Mouse (Mus musculus) neural tube, embryonic 13.5 days (tissue): ENCODE measurements at regions not wholly inside any gene's neighbourhood (a gene's known extent, or its start where the extent isn't known, plus 50 kb on each side); places are given as distances from the start of the nearest gene placed in this dataset.

Experiments
- ATAC-seq: fragments of 200-750 bp; cut with Nextera tagmentation; 2 replicates; pipeline ENCODE4 v1.8.0; 2017; ENCODE audit warnings: low read depth, mild to moderate bottlenecking, moderate TSS enrichment, moderate library complexity
- H3K27ac ChIP-seq: fragments of 300-500 bp; sonication (generic); replicated peaks from 2 replicates; pipeline ENCODE4 v1.5.1; 2015; ENCODE audit warnings: moderate library complexity, mild to moderate bottlenecking, inconsistent platforms
- H3K27me3 ChIP-seq: fragments of 300-500 bp; sonication (generic); 2 replicates; pipeline ENCODE4 v1.6.1; 2015; ENCODE audit warnings: mild to moderate bottlenecking, inconsistent platforms
- H3K36me3 ChIP-seq: fragments of 300-500 bp; sonication (generic); 2 replicates; pipeline ENCODE4 v1.6.1; 2015; ENCODE audit warnings: mild to moderate bottlenecking, inconsistent platforms
- H3K4me1 ChIP-seq: fragments of 300-500 bp; sonication (generic); replicated peaks from 2 replicates; pipeline ENCODE4 v1.6.1; 2015; ENCODE audit warnings: inconsistent platforms
- H3K4me2 ChIP-seq: fragments of 300-500 bp; sonication (generic); 2 replicates; pipeline ENCODE4 v1.6.1; 2015; ENCODE audit warnings: inconsistent platforms, mild to moderate bottlenecking, moderate library complexity
- H3K4me3 ChIP-seq: fragments of 300-500 bp; sonication (generic); 2 replicates; pipeline ENCODE4 v1.5.1; 2015; ENCODE audit warnings: mild to moderate bottlenecking, inconsistent platforms
- H3K9ac ChIP-seq: fragments of 300-500 bp; sonication (generic); 2 replicates; pipeline ENCODE4 v1.6.1; 2015; ENCODE audit warnings: moderate library complexity, mild to moderate bottlenecking, inconsistent platforms
- H3K9me3 ChIP-seq: fragments of 300-500 bp; sonication (generic); 2 replicates; pipeline ENCODE4 v1.6.1; 2016; ENCODE audit warnings: inconsistent platforms
- WGBS: fragments of 180-500 bp; shearing (Covaris S2); methylation state at CpG from one replicate; pipeline ENCODE4 v1.1.7; 2015; 5-methylcytosine and 5-hydroxymethylcytosine counted together

DNA sequence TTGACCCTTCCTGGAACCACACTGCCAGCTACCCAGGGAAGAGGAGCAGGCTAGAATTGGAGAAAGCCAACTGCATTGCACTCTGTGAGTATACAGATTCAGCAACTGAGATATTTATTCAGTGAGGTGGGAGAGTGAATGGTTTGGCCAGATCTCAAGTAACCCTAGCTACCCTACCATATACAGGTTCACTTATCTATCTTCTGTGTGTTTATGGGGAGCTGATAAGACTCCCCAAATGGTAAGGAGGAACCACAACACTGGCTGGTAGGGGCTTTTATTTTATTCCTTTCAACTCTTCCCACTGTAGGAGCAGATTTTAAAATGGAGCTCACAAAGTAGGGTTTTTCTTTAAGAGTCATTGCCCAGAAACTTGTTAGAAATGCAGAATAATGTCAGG, 62.9 kb downstream of the Arrdc3 start:
- no peak for ATAC-seq
- Histone ChIP-seq H3K4me3 (no peak overlapping the region), H3K27me3 (no peaks in the 10 kb centered on the region)

DNA sequence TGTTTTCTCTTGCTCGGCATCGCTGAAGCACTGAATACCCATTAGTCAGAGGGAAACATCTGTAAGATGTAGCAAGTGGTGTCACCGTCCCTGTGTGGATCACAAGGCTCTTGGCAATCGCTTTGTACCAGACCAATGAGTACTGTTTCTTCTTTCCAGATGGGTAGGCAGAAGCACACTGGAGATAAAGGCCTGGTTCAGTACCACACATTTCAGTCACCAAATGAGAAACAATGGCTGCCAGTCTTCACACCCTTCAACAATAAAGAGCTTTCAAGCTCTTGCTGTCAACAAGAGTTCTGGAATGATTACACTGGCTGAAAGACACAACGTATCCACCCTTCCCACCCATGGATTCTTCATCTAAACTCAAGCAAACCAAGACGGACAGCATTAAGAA, 64.5 kb downstream of the Arrdc3 start:
- no peak overlapping the region for H3K4me3 ChIP-seq
- no peaks in the 10 kb centered on the region for H3K9me3 ChIP-seq
- no peaks in the 10 kb centered on the region for H3K4me1 ChIP-seq
- H3K4me2 ChIP-seq, result no peak overlapping the region
- no peak overlapping the region for H3K27ac ChIP-seq
- no peak for ATAC-seq
- WGBS, result 79% methylated on average over 6 of the region's 6 CpGs
- H3K9ac ChIP-seq, result no peak overlapping the region
- H3K27me3 ChIP-seq, result no peaks in the 10 kb centered on the region
- no peaks in the 10 kb centered on the region for H3K36me3 ChIP-seq

More for the DNA sequence above, 62.9 kb downstream of the Arrdc3 start:
- no peaks in the 10 kb centered on the region for H3K4me1 ChIP-seq
- no peak overlapping the region for H3K27ac ChIP-seq
- no peaks in the 10 kb centered on the region for H3K9me3 ChIP-seq
- H3K9ac ChIP-seq, result no peak overlapping the region
- H3K36me3 ChIP-seq, result no peaks in the 10 kb centered on the region
- H3K4me2 ChIP-seq, result no peak overlapping the region

- WGBS, result 67% methylated on average over 6 of the region's 6 CpGs
- H3K27ac ChIP-seq, result no peak overlapping the region
- no peaks in the 10 kb centered on the region for H3K36me3 ChIP-seq
Observed at GRCm38 (mm10) chr13:80949133-80949697, 66.0 kb downstream of the Arrdc3 start.

GRCm38 (mm10) chr13:80950239-80950638, 67.1 kb downstream of the Arrdc3 start:
- WGBS, result 78% methylated on average over 2 of the region's 2 CpGs

More at GRCm38 (mm10) chr13:80949133-80949697, 66.0 kb downstream of the Arrdc3 start:
- no peak for ATAC-seq
- no peak overlapping the region for H3K9ac ChIP-seq
- H3K4me2 ChIP-seq, result no peak overlapping the region
- no peak overlapping the region for H3K4me3 ChIP-seq
- no peaks in the 10 kb centered on the region for H3K9me3 ChIP-seq
- H3K4me1 ChIP-seq, result no peaks in the 10 kb centered on the region
- no peaks in the 10 kb centered on the region for H3K27me3 ChIP-seq

GRCm38 (mm10) chr13:80950803-80951202, 67.6 kb downstream of the Arrdc3 start:
- Histone ChIP-seq H3K36me3 (no peaks in the 10 kb centered on the region), H3K9me3 (no peaks in the 10 kb centered on the region), H3K27me3 (no peaks in the 10 kb centered on the region), H3K9ac (no peak overlapping the region), H3K4me3 (no peak overlapping the region), H3K4me2 (no peak overlapping the region), H3K27ac (no peak overlapping the region), H3K4me1 (no peaks in the 10 kb centered on the region)
- no peak for ATAC-seq
- WGBS, result 83% methylated on average over 3 of the region's 3 CpGs

More at GRCm38 (mm10) chr13:80950239-80950638, 67.1 kb downstream of the Arrdc3 start:
- H3K36me3 ChIP-seq, result no peaks in the 10 kb centered on the region
- H3K4me2 ChIP-seq, result no peak overlapping the region
- H3K4me1 ChIP-seq, result no peaks in the 10 kb centered on the region
- no peak overlapping the region for H3K4me3 ChIP-seq
- H3K27ac ChIP-seq, result no peak overlapping the region
- H3K9ac ChIP-seq, result no peak overlapping the region
- ATAC-seq, result no peak
- no peaks in the 10 kb centered on the region for H3K27me3 ChIP-seq
- H3K9me3 ChIP-seq, result no peaks in the 10 kb centered on the region

- Histone ChIP-seq H3K4me3 (no peak overlapping the region), H3K4me1 (no peaks in the 10 kb centered on the region), H3K36me3 (no peaks in the 10 kb centered on the region), H3K9ac (no peak overlapping the region), H3K27ac (no peak overlapping the region), H3K9me3 (no peaks in the 10 kb centered on the region), H3K4me2 (no peak overlapping the region), H3K27me3 (no peaks in the 10 kb centered on the region)
- whole genome bisulfite sequencing, result 85% methylated on average over 3 of the region's 3 CpGs
- ATAC-seq, result no peak
Observed at GRCm38 (mm10) chr13:80951327-80951726, 68.1 kb downstream of the Arrdc3 start.

DNA sequence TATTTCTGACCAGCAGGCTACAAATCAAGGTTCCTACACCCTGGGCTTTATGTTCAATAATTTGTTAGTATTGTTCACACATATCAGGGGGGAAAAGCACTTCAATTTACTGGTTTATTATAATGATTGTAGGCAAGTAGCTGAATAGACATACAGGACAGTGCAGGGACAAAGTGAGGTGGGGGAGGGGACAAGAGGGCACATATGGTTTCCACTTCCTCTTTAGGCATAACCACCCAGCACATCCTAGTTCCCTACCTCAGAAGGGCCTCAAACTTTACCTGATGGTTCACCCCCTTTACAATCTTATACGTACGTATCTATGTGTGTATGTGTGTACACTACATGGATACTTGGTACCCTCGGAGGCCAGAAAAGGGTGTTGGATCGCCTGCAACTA, 69.7 kb downstream of the Arrdc3 start:
- 91% methylated on average over 4 of the region's 4 CpGs for WGBS

DNA sequence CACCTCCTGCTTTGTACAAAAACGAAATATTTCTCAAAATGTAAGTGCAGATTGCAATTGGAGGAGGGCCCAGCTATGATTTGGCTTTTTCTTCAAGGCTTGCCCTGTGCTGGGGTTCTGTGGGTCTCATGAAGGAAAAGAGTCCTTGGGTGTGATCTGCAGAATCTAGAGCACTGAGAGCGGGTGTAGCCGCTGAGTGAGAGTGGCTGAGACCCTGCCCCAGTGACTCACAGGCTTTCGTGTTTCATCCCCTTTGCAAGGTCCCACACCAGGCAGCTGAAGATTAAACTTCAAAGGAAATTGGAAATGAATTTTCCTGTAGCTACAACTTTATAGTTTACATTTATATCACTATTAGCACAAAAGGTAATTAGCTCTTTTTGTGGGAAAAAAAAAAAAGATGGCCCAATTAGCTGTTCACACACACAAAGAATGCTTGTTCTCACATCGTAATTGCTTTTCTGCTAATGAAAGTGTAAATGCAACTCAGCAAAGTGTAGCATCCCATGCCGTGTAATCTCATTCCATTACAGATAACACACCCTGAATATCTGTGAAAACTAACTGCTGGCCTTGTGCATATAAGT, 71.0 kb downstream of the Arrdc3 start:
- no peak overlapping the region for H3K4me2 ChIP-seq
- no peak overlapping the region for H3K9ac ChIP-seq
- no peak for ATAC-seq
- no peaks in the 10 kb centered on the region for H3K4me1 ChIP-seq
- H3K9me3 ChIP-seq, result no peaks in the 10 kb centered on the region
- no peaks in the 10 kb centered on the region for H3K36me3 ChIP-seq
- no peak overlapping the region for H3K27ac ChIP-seq
- 54% methylated on average over 6 of the region's 6 CpGs for WGBS
- no peak overlapping the region for H3K4me3 ChIP-seq
- no peaks in the 10 kb centered on the region for H3K27me3 ChIP-seq

More for the DNA sequence above, 69.7 kb downstream of the Arrdc3 start:
- H3K9me3 ChIP-seq, result no peaks in the 10 kb centered on the region
- no peaks in the 10 kb centered on the region for H3K4me1 ChIP-seq
- H3K27me3 ChIP-seq, result no peaks in the 10 kb centered on the region
- H3K9ac ChIP-seq, result no peak overlapping the region
- no peak overlapping the region for H3K4me2 ChIP-seq
- H3K36me3 ChIP-seq, result no peaks in the 10 kb centered on the region
- no peak overlapping the region for H3K27ac ChIP-seq
- ATAC-seq, result no peak
- no peak overlapping the region for H3K4me3 ChIP-seq

DNA sequence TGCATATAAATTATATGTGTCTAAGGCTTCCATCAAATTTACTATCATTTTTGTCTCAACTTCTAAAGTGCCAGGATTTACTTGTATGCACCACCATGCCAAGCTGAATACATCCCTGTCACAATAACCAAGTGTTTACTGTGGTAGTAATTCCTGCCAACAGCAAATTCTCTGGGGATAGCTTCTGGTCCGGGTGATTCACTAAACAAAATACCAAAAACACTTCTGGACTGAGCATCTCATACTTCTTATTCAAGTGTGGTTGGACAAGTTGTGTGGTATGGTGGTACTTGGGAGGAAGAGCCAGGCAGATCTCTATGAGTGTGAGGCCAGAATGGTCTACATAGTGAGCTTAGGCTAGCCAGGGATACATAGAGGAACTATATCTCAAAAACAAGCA, 73.8 kb downstream of the Arrdc3 start:
- ATAC-seq, result no peak
- Histone ChIP-seq H3K4me1 (0 out of 2 replicates have a peak, but pooled peaks cover under 1% of the 10 kb centered on the region), H3K27me3 (no peaks in the 10 kb centered on the region), H3K36me3 (no peaks in the 10 kb centered on the region), H3K27ac (no peak overlapping the region), H3K9me3 (no peaks in the 10 kb centered on the region), H3K4me3 (no peak overlapping the region), H3K4me2 (no peak overlapping the region), H3K9ac (no peak overlapping the region)
- 82% methylated on average over 1 of the region's 1 CpGs for WGBS

GRCm38 (mm10) chr13:80957419-80958139, 74.4 kb downstream of the Arrdc3 start:
- Histone ChIP-seq H3K9me3 (no peaks in the 10 kb centered on the region), H3K4me2 (no peak overlapping the region), H3K9ac (no peak overlapping the region), H3K27me3 (no peaks in the 10 kb centered on the region), H3K36me3 (no peaks in the 10 kb centered on the region), H3K27ac (no peak overlapping the region), H3K4me3 (no peak overlapping the region), H3K4me1 (peaks cover 5% of the 10 kb centered on the region; the same call in 1 of the 2 replicates)
- 61% methylated on average over 6 of the region's 6 CpGs for WGBS
- ATAC-seq, result no peak

- ATAC-seq, result no peak
- H3K4me2 ChIP-seq, result no peak overlapping the region
- H3K27ac ChIP-seq, result no peak overlapping the region
- H3K4me3 ChIP-seq, result no peak overlapping the region
- peaks cover 5% of the 10 kb centered on the region; the same call in 1 of the 2 replicates for H3K4me1 ChIP-seq
- H3K27me3 ChIP-seq, result 0 out of 2 replicates have a peak, but pooled peaks cover under 1% of the 10 kb centered on the region
- WGBS, result 88% methylated on average over 1 of the region's 1 CpGs
- H3K9ac ChIP-seq, result no peak overlapping the region
- no peaks in the 10 kb centered on the region for H3K9me3 ChIP-seq
- no peaks in the 10 kb centered on the region for H3K36me3 ChIP-seq
Observed at GRCm38 (mm10) chr13:80959763-80960162, 76.6 kb downstream of the Arrdc3 start.

DNA sequence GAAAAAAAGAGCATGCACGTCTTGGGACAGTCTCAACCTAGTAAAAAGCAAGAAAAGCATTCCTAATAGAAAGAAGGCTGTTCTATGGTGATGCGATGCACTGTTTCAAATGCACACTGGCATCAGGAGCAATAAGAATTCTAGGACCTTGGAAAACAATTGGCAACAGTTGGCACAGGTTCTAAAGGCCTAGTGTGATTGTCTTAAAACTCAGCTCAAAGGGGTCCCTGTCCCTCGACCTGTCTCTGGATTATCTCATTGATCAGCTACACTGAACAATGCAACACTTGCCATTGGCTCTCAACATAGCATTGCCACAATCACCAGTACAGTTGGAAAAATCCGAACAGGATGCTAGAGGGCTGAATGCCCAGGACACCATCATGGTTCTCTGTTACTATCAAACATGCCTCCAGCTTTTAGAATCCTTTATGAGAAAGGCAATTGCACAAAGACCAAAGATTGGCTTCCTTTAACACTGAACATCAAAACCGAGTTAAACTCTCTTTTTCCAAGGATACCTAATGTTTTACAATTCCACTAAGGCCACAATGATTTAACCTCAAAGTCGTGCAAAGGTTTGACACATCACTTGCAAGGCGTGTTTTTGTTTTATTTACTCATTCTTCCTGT, 78.9 kb downstream of the Arrdc3 start:
- Histone ChIP-seq H3K4me3 (peak overlapping the region; percentile 55; the same call in 1 of the 2 replicates), H3K27me3 (0 out of 2 replicates have a peak, but pooled peaks cover 3% of the 10 kb centered on the region), H3K36me3 (no peaks in the 10 kb centered on the region), H3K27ac (no peak overlapping the region), H3K9ac (0 out of 2 replicates have a peak overlapping the region, but pooled peaks have one; percentile 78), H3K9me3 (no peaks in the 10 kb centered on the region), H3K4me2 (peak overlapping the region; percentile 72), H3K4me1 (peaks cover 5% of the 10 kb centered on the region; the same call in 1 of the 2 replicates)
- WGBS, result 47% methylated on average over 7 of the region's 7 CpGs
- 0 out of 2 replicates have a peak, but pooled peaks have one; percentile 17 for ATAC-seq
